20 mouse cellular contexts compared by ENCODE assay signal in genomic region chr9:58271109-58271508, GRCm38 (mm10). TPM values are rescaled to one million over a fixed set of nuclear protein-coding genes. Genes with fewer than 3 reads are reported as not detected.
A peak's percentile ranks its signal among the peaks of the same experiment; 100 is the strongest.
DNase-seq lines count a peak whose midpoint lies in the region; ATAC-seq and TF ChIP-seq lines count a peak whose summit lies in the region.
"Had no signal": no experiment of that assay in that cellular context is flagged by ENCODE, and none has a peak within 500 bp of the region (broad histone marks: within the 10 kb centered on the region; RNA-seq: fewer than 3 reads in every experiment).

No protein-coding gene starts in this region.

- no peaks in the 10 kb centered on the region for H3K36me3 ChIP-seq in liver, postnatal 0 days (replicated peaks; ENCODE audit: insufficient read depth, low read length)
- no peaks in the 10 kb centered on the region for H3K36me3 ChIP-seq in liver, embryonic 11.5 days (ENCODE audit: control insufficient read depth, insufficient read depth, low read length)
- H3K36me3 ChIP-seq: hindbrain, embryonic 10.5 days; intestine, embryonic 15.5 days; lung, embryonic 15.5 days; midbrain, embryonic 12.5 days had no signal

- DNase-seq in liver, postnatal 0 days = no peak
- DNase-seq in liver, embryonic 11.5 days (ENCODE audit: low spot score) = no peak
- peak; percentile 68 for DNase-seq in CD4-positive, CD25-positive, alpha-beta regulatory T cell, adult 2 months (ENCODE audit: low read depth, low spot score)
- peak; percentile 76 for DNase-seq in naive thymus-derived CD4-positive, alpha-beta T cell, adult 2 months (ENCODE audit: low read depth)
- no peak for DNase-seq in left cerebral cortex, adult 18-20 months (ENCODE audit: low spot score in 2 of 2)
- DNase-seq in testis, postnatal 10 days (ENCODE audit: low spot score) = no peak
- DNase-seq in kidney, adult 18-20 months = no peak
- DNase-seq: adrenal gland, adult 8-10 months; cerebellum, adult 9-11 months; embryo, embryonic 11 days; liver; thymus, postnatal 14 days had no signal

- H3K4me2 ChIP-seq in liver, postnatal 0 days (ENCODE audit: low read depth, low read length) = no peak overlapping the region
- no peak overlapping the region for H3K4me2 ChIP-seq in liver, embryonic 11.5 days
- H3K4me2 ChIP-seq: forebrain, embryonic 13.5 days; intestine, embryonic 15.5 days; lung, embryonic 15.5 days; midbrain, embryonic 12.5 days had no signal

- H3K4me1 ChIP-seq in liver, postnatal 0 days (ENCODE audit: insufficient read depth) = peaks cover 24% of the 10 kb centered on the region
- peaks cover 22% of the 10 kb centered on the region for H3K4me1 ChIP-seq in liver, embryonic 11.5 days (replicated peaks; ENCODE audit: control insufficient read depth, insufficient read depth, low read length)

- no peaks in the 10 kb centered on the region for H3K9me3 ChIP-seq in liver, postnatal 0 days (ENCODE audit: low read length)
- no peaks in the 10 kb centered on the region for H3K9me3 ChIP-seq in liver, embryonic 11.5 days (ENCODE audit: control insufficient read depth, low read length)
- H3K9me3 ChIP-seq: forebrain, embryonic 13.5 days; hindbrain, embryonic 10.5 days; intestine, embryonic 15.5 days; lung, embryonic 15.5 days; midbrain, embryonic 12.5 days had no signal

- no peak overlapping the region for H3K9ac ChIP-seq in liver, postnatal 0 days (replicated peaks)
- no peak overlapping the region for H3K9ac ChIP-seq in liver, embryonic 11.5 days (ENCODE audit: low read depth, low read length)
- H3K9ac ChIP-seq: forebrain, embryonic 13.5 days; intestine, embryonic 15.5 days; lung, embryonic 15.5 days; midbrain, embryonic 12.5 days had no signal

- peak; percentile 19; the same call in 1 of the 2 replicates for ATAC-seq in liver, postnatal 0 days
- no peak for ATAC-seq in liver, embryonic 11.5 days (replicated peaks; ENCODE audit: low FRiP score)
- ATAC-seq in activated CD4-positive, CD25-positive, alpha-beta regulatory T cell, adult 4 months = peak; percentile 73
- ATAC-seq: forebrain, embryonic 13.5 days; intestine, embryonic 15.5 days had no signal

- no peak for TF ChIP-seq CTCF in liver, postnatal 0 days (IDR thresholded peaks at IDR 0.05; ENCODE audit: low read depth)

- 49% methylated on average over 3 of the region's 3 CpGs for WGBS in liver, postnatal 0 days (ENCODE audit: insufficient replicate concordance)
- 71% methylated on average over 3 of the region's 3 CpGs for WGBS in liver, embryonic 11.5 days

- H3K4me3 ChIP-seq in liver, postnatal 0 days (ENCODE audit: low read depth, low read length) = no peak overlapping the region
- no peak overlapping the region for H3K4me3 ChIP-seq in liver, embryonic 11.5 days (ENCODE audit: low read depth, low read length)
- H3K4me3 ChIP-seq: forebrain, embryonic 13.5 days; hindbrain, embryonic 10.5 days; intestine, embryonic 15.5 days; lung, embryonic 15.5 days; midbrain, embryonic 12.5 days; myocyte had no signal

- H3K27me3 ChIP-seq in liver, postnatal 0 days (ENCODE audit: insufficient read depth, low read length) = no peaks in the 10 kb centered on the region
- H3K27me3 ChIP-seq in liver, embryonic 11.5 days (replicated peaks; ENCODE audit: control insufficient read depth, insufficient read depth, low read length) = no peaks in the 10 kb centered on the region
- H3K27me3 ChIP-seq: forebrain, embryonic 13.5 days; intestine, embryonic 15.5 days; lung, embryonic 15.5 days; midbrain, embryonic 12.5 days had no signal

- no peak overlapping the region for H3K27ac ChIP-seq in liver, postnatal 0 days (ENCODE audit: low read depth)
- no peak overlapping the region for H3K27ac ChIP-seq in liver, embryonic 11.5 days (ENCODE audit: low read depth, low read length)
- H3K27ac ChIP-seq: forebrain, embryonic 13.5 days; hindbrain, embryonic 10.5 days; intestine, embryonic 15.5 days; kidney, postnatal 0 days; lung, embryonic 15.5 days; midbrain, embryonic 12.5 days had no signal

- no peak for TF ChIP-seq EP300 in liver, postnatal 0 days (IDR thresholded peaks at IDR 0.05; ENCODE audit: low read depth)

RNA-seq across cellular contexts. Expression of gene Stoml1, which starts 18.1 kb away (rescaled TPM):
- polyA plus RNA-seq in liver, postnatal 0 days (2015; fragmentation: Nextera tagmentation; extraction: Ambion mirVana) = 5.6 and 6.7 TPM in 2 replicates
- polyA plus RNA-seq in liver, embryonic 11.5 days (2014; fragmentation: Nextera tagmentation; extraction: Ambion mirVana) = 9.7 and 12.9 TPM in 2 replicates
- polyA plus RNA-seq in activated CD4-positive, CD25-positive, alpha-beta regulatory T cell, adult 4 months (2017; shearing (Covaris generic)) = 10 to 100 TPM; 21.1 to 23.9 TPM
- 10 to 100 TPM; 67.9 to 69.7 TPM for total RNA-seq in left cerebral cortex, adult 18-20 months (2021)

RNA-seq across cellular contexts. Expression of gene Pml, which starts 21.5 kb away (rescaled TPM):
- polyA plus RNA-seq in liver, postnatal 0 days (2015; fragmentation: Nextera tagmentation; extraction: Ambion mirVana) = 8.4 and 8.5 TPM in 2 replicates
- polyA plus RNA-seq in liver, embryonic 11.5 days (2014; fragmentation: Nextera tagmentation; extraction: Ambion mirVana) = 28.3 and 33.2 TPM in 2 replicates
- polyA plus RNA-seq in activated CD4-positive, CD25-positive, alpha-beta regulatory T cell, adult 4 months (2017; shearing (Covaris generic)) = 10 to 100 TPM; 33.7 to 49.3 TPM
- total RNA-seq in left cerebral cortex, adult 18-20 months (2021) = 10 to 100 TPM; 17.2 to 17.7 TPM

RNA-seq across cellular contexts. Expression of gene Loxl1, which starts 41.9 kb away (rescaled TPM):
- 2.8 and 3.1 TPM in 2 replicates for polyA plus RNA-seq in liver, postnatal 0 days (2015; fragmentation: Nextera tagmentation; extraction: Ambion mirVana)
- polyA plus RNA-seq in liver, embryonic 11.5 days (2014; fragmentation: Nextera tagmentation; extraction: Ambion mirVana) = 9.6 and 11.0 TPM in 2 replicates
- polyA plus RNA-seq in activated CD4-positive, CD25-positive, alpha-beta regulatory T cell, adult 4 months (2017; shearing (Covaris generic)) = not detected
- 1 to 10 TPM; 1.5 to 2.8 TPM for total RNA-seq in left cerebral cortex, adult 18-20 months (2021)

Comparison
In these comparisons a context has a peak if more than half of its experiments do, and no peak if none do; other contexts are left out.
1. DNase-seq: peak in CD4-positive, CD25-positive, alpha-beta regulatory T cell, adult 2 months (single experiment) and naive thymus-derived CD4-positive, alpha-beta T cell, adult 2 months (single experiment); none in liver, postnatal 0 days (single experiment), liver, embryonic 11.5 days (single experiment), left cerebral cortex, adult 18-20 months (0 of 2), testis, postnatal 10 days (single experiment) and kidney, adult 18-20 months (single experiment).